Mouse (Mus musculus): ENCODE measurements around the gene Slc16a11.
A peak's percentile ranks its signal among the peaks of the same experiment; 100 is the strongest.

The Slc16a11 gene

GRCm38 (mm10) chr11:70212423-70212822 lies at the start of gene Slc16a11:
Slc16a11 (plus strand) TSS chr11:70212752.
- peak; percentile 62 for DNase-seq

GRCm38 (mm10) chr11:70165972-70166921 lies 46.3 kb upstream of the Slc16a11 start:
- DNase-seq: no peak

GRCm38 (mm10) chr11:70168136-70168535 lies 44.4 kb upstream of the Slc16a11 start:
- no peak for DNase-seq

GRCm38 (mm10) chr11:70169471-70169870 lies 43.1 kb upstream of the Slc16a11 start:
- DNase-seq: peak; percentile 62

GRCm38 (mm10) chr11:70170291-70170690 lies 42.3 kb upstream of the Slc16a11 start:
- DNase-seq: peak; percentile 62

- no peak for DNase-seq
Observed at GRCm38 (mm10) chr11:70171181-70171580, 41.4 kb upstream of the Slc16a11 start.

GRCm38 (mm10) chr11:70171847-70172246 lies 40.7 kb upstream of the Slc16a11 start:
- no peak for DNase-seq

- no peak for DNase-seq
Observed at GRCm38 (mm10) chr11:70172298-70172697, 40.3 kb upstream of the Slc16a11 start.

GRCm38 (mm10) chr11:70174491-70174890 lies 38.1 kb upstream of the Slc16a11 start:
- DNase-seq: no peak

- no peak for DNase-seq
Observed at GRCm38 (mm10) chr11:70177647-70178046, 34.9 kb upstream of the Slc16a11 start.

GRCm38 (mm10) chr11:70178311-70178710 lies 34.2 kb upstream of the Slc16a11 start:
- DNase-seq: peak; percentile 38

GRCm38 (mm10) chr11:70178756-70179155 lies 33.8 kb upstream of the Slc16a11 start:
- no peak for DNase-seq

- no peak for DNase-seq
Observed at GRCm38 (mm10) chr11:70179401-70179800, 33.2 kb upstream of the Slc16a11 start.

GRCm38 (mm10) chr11:70180496-70180895 lies 32.1 kb upstream of the Slc16a11 start:
- DNase-seq: no peak

- DNase-seq: no peak
Observed at GRCm38 (mm10) chr11:70185120-70185519, 27.4 kb upstream of the Slc16a11 start.

GRCm38 (mm10) chr11:70189319-70190134 lies 23.0 kb upstream of the Slc16a11 start:
- no peak for DNase-seq

- DNase-seq: no peak
Observed at GRCm38 (mm10) chr11:70191188-70191587, 21.4 kb upstream of the Slc16a11 start.

GRCm38 (mm10) chr11:70192157-70192556 lies 20.4 kb upstream of the Slc16a11 start:
- DNase-seq: no peak

GRCm38 (mm10) chr11:70193354-70194285 lies 18.9 kb upstream of the Slc16a11 start:
- DNase-seq: no peak

GRCm38 (mm10) chr11:70198332-70198731 lies 14.2 kb upstream of the Slc16a11 start:
- no peak for DNase-seq

GRCm38 (mm10) chr11:70199107-70199506 lies 13.4 kb upstream of the Slc16a11 start:
- DNase-seq: no peak

- no peak for DNase-seq
Observed at GRCm38 (mm10) chr11:70200036-70200608, 12.4 kb upstream of the Slc16a11 start.
